Mouse (Mus musculus): Measurements from ENCODE around the gene Plekhm3.

DNA sequence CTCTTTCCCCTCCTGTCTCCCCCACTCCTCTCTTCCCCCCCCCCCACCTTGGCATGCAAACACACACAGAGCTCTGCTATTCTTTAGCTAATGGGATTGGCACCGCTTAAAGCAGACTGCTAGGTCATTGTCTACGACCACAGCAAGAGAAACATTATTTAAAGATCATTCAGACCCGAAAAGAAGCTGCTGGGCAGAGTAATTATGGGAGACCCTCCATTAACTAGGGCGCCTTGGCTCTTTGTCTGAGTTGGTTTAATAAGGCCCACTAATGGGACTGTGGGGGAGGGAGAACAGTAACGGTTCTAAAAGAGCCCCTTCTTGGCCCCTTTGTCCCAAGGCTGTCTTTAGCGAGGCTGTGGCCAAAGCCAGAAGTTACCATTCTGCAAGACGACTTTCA lies 18.7 kb upstream of the Plekhm3 start:
- TF ChIP-seq CTCF (IDR thresholded peaks at IDR 0.05; ENCODE audit: low read depth, low read length) = no peak
- TF ChIP-seq GATA1 (IDR thresholded peaks at IDR 0.05; ENCODE audit: borderline replicate concordance, low read length) = no peak
- TF ChIP-seq TAL1 (conservative IDR thresholded peaks at IDR 0.05; ENCODE audit: low read depth, low read length) = no peak
- TF ChIP-seq GATA2 (IDR thresholded peaks at IDR 0.05; ENCODE audit: borderline replicate concordance, low read depth, low read length) = no peak

Data from G1E (cell line).